Mouse (Mus musculus) embryonic facial prominence, embryonic 14.5 days (tissue): ENCODE measurements around the gene Arhgef17. TPM values are rescaled to one million over a fixed set of nuclear protein-coding genes. Genes with fewer than 3 reads are reported as not detected.

Experiments used
- ATAC-seq: fragments of 200-750 bp; cut with Nextera tagmentation; 2 replicates; pipeline ENCODE4 v1.8.0; 2017; ENCODE audit warnings: low read depth, moderate number of reproducible peaks, moderate TSS enrichment
- DNase-seq: peaks from one replicate; pipeline ENCODE4 v3.0.0-alpha.2; 2015; ENCODE audit warnings: low spot score
- H3K27ac ChIP-seq: fragments of 300-500 bp; sonication (generic); replicated peaks from 2 replicates; pipeline ENCODE4 v1.5.1; 2014; ENCODE audit warnings: low read depth, mild to moderate bottlenecking, low read length, moderate library complexity
- H3K27me3 ChIP-seq: fragments of 300-500 bp; sonication (generic); replicated peaks from 2 replicates; pipeline ENCODE4 v1.6.1; 2014; ENCODE audit warnings: low read length; ENCODE audit not compliant: control insufficient read depth, insufficient read depth
- H3K36me3 ChIP-seq: fragments of 300-500 bp; sonication (generic); 2 replicates; pipeline ENCODE4 v1.6.1; 2014; ENCODE audit warnings: low read length, mixed read lengths; ENCODE audit not compliant: control insufficient read depth, insufficient read depth
- H3K4me1 ChIP-seq: fragments of 300-500 bp; sonication (generic); 2 replicates; pipeline ENCODE4 v1.6.1; 2014; ENCODE audit warnings: antibody characterized with exemption, low read length; ENCODE audit not compliant: control insufficient read depth, insufficient read depth
- H3K4me2 ChIP-seq: fragments of 300-500 bp; sonication (generic); 2 replicates; pipeline ENCODE4 v1.6.1; 2014; ENCODE audit warnings: low read depth, mild to moderate bottlenecking, low read length, moderate library complexity, mixed read lengths
- H3K4me3 ChIP-seq: fragments of 300-500 bp; sonication (generic); 2 replicates; pipeline ENCODE4 v1.5.1; 2014; ENCODE audit warnings: low read depth, mild to moderate bottlenecking, low read length
- H3K9ac ChIP-seq: fragments of 300-500 bp; sonication (generic); 2 replicates; pipeline ENCODE4 v1.6.1; 2014; ENCODE audit warnings: low read depth, mild to moderate bottlenecking, low read length, moderate library complexity, mixed read lengths
- H3K9me3 ChIP-seq: fragments of 300-500 bp; sonication (generic); 2 replicates; pipeline ENCODE4 v1.6.1; 2016; ENCODE audit warnings: low read length; ENCODE audit not compliant: control insufficient read depth
- WGBS: fragments of 180-500 bp; shearing (Covaris S2); extraction: QIAGEN DNeasy Blood & Tissue Kit; methylation state at CpG from one replicate; pipeline ENCODE4 v1.1.7; 2014; 5-methylcytosine and 5-hydroxymethylcytosine counted together
- polyA plus RNA-seq: library from polyadenylated mRNA; unstranded; fragments of >200 nt; fragmentation: Nextera tagmentation; extraction: Ambion mirVana; gene quantifications from 2 replicates; pipeline ENCODE4 v1.2.1, GENCODE M21; 2014

The Arhgef17 gene
- polyA plus RNA-seq, 1 experiment from 2014 or later: 16.8 TPM

GRCm38 (mm10) chr7:100871355-100871754 lies 60.6 kb downstream of the Arhgef17 start:
- ATAC-seq (no peak), DNase-seq (no peak)
- WGBS: 92% methylated on average over 4 of the region's 4 CpGs
- Histone ChIP-seq H3K9me3 (no peaks in the 10 kb centered on the region), H3K9ac (no peak overlapping the region), H3K4me1 (no peaks in the 10 kb centered on the region), H3K4me2 (no peak overlapping the region), H3K27ac (no peak overlapping the region), H3K27me3 (no peaks in the 10 kb centered on the region), H3K36me3 (peaks cover 50% of the 10 kb centered on the region), H3K4me3 (no peak overlapping the region)

DNA sequence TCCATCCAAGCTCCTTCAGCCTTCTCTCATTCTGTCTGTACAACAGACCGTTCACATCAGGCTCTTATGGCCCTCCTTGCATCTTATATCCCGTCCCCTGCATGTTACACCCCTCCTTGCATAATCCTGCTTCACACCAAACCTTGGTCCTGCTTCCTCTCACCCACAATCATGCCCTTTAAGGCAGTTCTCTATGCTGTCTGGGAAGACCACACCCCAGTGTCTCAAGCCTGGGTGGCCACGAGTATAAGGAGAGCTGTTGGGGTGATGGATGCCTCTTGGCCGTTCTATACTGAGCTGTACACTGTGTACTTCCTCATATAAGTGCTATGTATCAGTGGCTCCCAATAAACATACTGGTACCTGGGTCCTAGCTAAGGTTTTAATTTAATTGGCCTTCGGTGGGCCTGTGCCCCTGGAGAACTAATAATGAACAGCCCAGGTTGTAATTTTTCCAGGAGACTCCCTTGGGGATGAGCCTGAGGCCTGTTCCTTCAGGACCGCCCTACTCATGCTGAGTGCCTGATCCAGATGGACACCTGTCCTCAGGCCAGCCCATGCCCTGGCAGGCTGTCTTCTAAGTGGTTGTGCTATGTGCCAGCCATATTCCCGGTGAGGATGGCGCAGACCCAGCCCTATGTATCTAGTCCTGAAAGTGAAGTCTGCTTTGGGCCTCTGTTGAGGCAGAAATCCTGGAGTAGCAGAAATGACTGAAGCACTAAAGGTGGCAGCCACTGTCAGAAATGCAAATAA lies 61.9 kb downstream of the Arhgef17 start:
- WGBS: 89% methylated on average over 8 of the region's 8 CpGs

DNA sequence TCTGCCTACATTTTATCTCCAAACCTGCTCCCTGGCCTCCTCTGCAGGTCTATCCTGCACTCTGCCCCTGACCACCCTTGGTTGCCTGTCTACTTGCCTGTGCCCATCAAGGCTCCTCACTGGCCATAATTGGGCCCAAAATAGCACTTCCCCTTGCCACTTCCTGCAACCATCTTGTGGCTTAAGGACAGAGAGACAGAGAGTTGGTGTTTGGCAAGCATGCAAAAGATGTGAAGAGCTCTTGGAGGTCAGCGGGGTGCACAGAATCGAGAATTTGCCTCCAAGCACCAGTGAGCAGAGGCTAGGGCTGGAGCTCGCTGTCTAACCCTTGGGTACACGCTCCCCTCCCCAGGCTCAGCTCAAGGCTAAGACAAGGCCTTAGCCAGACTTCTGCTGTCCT lies 63.4 kb downstream of the Arhgef17 start:
- H3K4me1 ChIP-seq: no peaks in the 10 kb centered on the region
- no peak overlapping the region for H3K4me3 ChIP-seq
- ATAC-seq (no peak; the same call in 1 of the 2 replicates), DNase-seq (no peak)
- H3K27ac ChIP-seq: no peak overlapping the region
- no peaks in the 10 kb centered on the region for H3K9me3 ChIP-seq
- H3K27me3 ChIP-seq: no peaks in the 10 kb centered on the region
- no peak overlapping the region for H3K9ac ChIP-seq
- 69% methylated on average over 4 of the region's 4 CpGs for WGBS
- H3K4me2 ChIP-seq: no peak overlapping the region
- peaks cover 24% of the 10 kb centered on the region for H3K36me3 ChIP-seq

More for the DNA sequence above, 61.9 kb downstream of the Arhgef17 start:
- Histone ChIP-seq H3K4me2 (no peak overlapping the region), H3K27ac (no peak overlapping the region), H3K4me3 (no peak overlapping the region), H3K9ac (no peak overlapping the region), H3K36me3 (peaks cover 38% of the 10 kb centered on the region), H3K4me1 (no peaks in the 10 kb centered on the region), H3K9me3 (no peaks in the 10 kb centered on the region), H3K27me3 (no peaks in the 10 kb centered on the region)
- DNase-seq: no peak
- no peak for ATAC-seq

- Histone ChIP-seq H3K27ac (no peak overlapping the region), H3K4me2 (no peak overlapping the region), H3K9me3 (no peaks in the 10 kb centered on the region), H3K9ac (no peak overlapping the region), H3K27me3 (no peaks in the 10 kb centered on the region), H3K4me3 (no peak overlapping the region), H3K36me3 (peaks cover 14% of the 10 kb centered on the region), H3K4me1 (no peaks in the 10 kb centered on the region)
- DNase-seq: no peak
- no peak for ATAC-seq
- WGBS: 41% methylated on average over 2 of the region's 2 CpGs
Observed at GRCm38 (mm10) chr7:100867561-100867960, 64.3 kb downstream of the Arhgef17 start.

DNA sequence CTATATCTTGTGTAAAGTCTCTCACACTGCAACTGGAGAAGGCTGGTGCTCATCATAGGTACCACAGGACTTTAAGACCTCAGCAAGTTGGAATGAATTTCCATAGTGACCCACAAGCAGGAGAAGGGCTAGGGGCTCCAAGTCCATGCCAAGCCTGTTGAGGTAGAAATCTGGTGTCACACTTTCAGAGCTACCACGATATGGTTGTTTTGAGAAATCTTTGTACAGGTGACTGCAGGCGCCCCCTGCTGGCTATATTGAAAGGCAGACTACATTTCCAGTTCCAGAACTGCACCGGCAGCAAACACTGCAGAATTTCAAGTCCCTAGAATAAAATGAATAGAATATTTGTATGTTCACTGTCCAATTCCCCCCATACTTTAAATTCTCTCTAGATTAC lies 65.2 kb downstream of the Arhgef17 start:
- peak; percentile 76 for DNase-seq
- ATAC-seq: no peak
- 7% methylated on average over 3 of the region's 3 CpGs for WGBS
- no peak overlapping the region for H3K9ac ChIP-seq
- H3K27me3 ChIP-seq: no peaks in the 10 kb centered on the region
- H3K4me1 ChIP-seq: peaks cover 4% of the 10 kb centered on the region; the same call in 1 of the 2 replicates
- no peak overlapping the region for H3K4me3 ChIP-seq
- no peak overlapping the region for H3K27ac ChIP-seq
- no peaks in the 10 kb centered on the region for H3K9me3 ChIP-seq
- no peak overlapping the region for H3K4me2 ChIP-seq
- H3K36me3 ChIP-seq: 0 out of 2 replicates have a peak, but pooled peaks cover 7% of the 10 kb centered on the region

DNA sequence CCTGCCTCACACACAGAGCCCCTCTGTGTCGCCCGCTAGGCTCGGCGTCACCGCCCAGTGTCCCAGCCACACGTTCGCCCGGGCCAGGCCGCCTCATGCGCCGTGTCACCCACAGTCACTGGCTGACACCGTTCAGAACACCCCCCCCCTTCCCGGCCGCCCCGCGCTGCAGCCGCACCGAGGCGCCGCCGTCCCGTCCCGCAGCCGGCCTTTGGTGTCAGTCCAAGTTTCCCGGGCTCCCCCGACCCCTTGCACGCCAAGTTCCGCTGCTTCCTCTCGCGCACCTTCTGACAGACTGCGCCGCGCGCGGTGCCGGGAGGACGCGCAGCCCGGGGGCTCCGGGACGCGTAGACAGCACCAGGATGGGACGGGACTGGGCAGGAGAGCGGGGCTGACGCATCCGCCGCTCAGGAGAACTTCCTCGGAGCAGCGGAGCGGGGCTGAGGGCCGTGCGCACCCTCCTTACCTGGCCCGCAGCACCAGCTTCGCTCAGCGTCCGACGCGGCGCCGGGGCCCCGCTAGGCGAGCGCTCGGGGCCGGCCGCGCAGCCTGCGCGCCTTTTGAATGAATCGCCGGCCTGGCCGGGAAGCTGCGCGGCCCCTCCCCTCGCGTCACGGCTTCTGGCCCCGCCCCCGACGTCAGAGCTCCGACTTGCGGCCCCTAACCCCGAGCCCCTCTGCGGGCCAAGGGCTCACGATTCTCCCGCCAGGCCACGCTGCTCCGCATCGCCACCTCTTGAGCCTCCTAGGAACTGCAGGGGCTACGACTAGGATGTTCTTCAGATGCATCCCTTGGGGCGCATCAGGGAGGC lies 68.9 kb downstream of the Arhgef17 start, which contains the start of gene Relt:
Relt (minus strand) TSS at position 619 of the 811 bp plus-strand sequence.
- peaks cover 11% of the 10 kb centered on the region; the same call in 1 of the 2 replicates for H3K4me1 ChIP-seq
- H3K27ac ChIP-seq: peak within 1 kb of the TSS; percentile 75
- H3K4me3 ChIP-seq: peak within 1 kb of the TSS; percentile 75
- DNase-seq (peak; percentile 95), ATAC-seq (peak; percentile 92)
- no peaks in the 10 kb centered on the region for H3K27me3 ChIP-seq
- WGBS: 1% methylated on average over 27 of the region's 91 CpGs
- no peaks in the 10 kb centered on the region for H3K9me3 ChIP-seq
- no peaks in the 10 kb centered on the region for H3K36me3 ChIP-seq
- peak within 1 kb of the TSS; percentile 97 for H3K4me2 ChIP-seq
- H3K9ac ChIP-seq: peak within 1 kb of the TSS; percentile 80

GRCm38 (mm10) chr7:100862353-100862752 lies 69.6 kb downstream of the Arhgef17 start:
- H3K9ac ChIP-seq: peak overlapping the region; percentile 80
- H3K9me3 ChIP-seq: no peaks in the 10 kb centered on the region
- WGBS: 9% methylated on average over 4 of the region's 4 CpGs
- H3K4me1 ChIP-seq: peaks cover 13% of the 10 kb centered on the region; the same call in 1 of the 2 replicates
- ATAC-seq (no peak), DNase-seq (no peak)
- H3K27me3 ChIP-seq: no peaks in the 10 kb centered on the region
- no peak overlapping the region for H3K27ac ChIP-seq
- no peaks in the 10 kb centered on the region for H3K36me3 ChIP-seq
- H3K4me3 ChIP-seq: peak overlapping the region; percentile 75
- H3K4me2 ChIP-seq: peak overlapping the region; percentile 97

GRCm38 (mm10) chr7:100861209-100861608 lies 70.7 kb downstream of the Arhgef17 start:
- Histone ChIP-seq H3K9ac (no peak overlapping the region), H3K27me3 (no peaks in the 10 kb centered on the region), H3K4me3 (no peak overlapping the region), H3K4me2 (no peak overlapping the region), H3K27ac (no peak overlapping the region), H3K9me3 (no peaks in the 10 kb centered on the region), H3K4me1 (peaks cover 13% of the 10 kb centered on the region; the same call in 1 of the 2 replicates), H3K36me3 (no peaks in the 10 kb centered on the region)
- DNase-seq: no peak
- no peak for ATAC-seq
- 90% methylated on average over 5 of the region's 5 CpGs for whole genome bisulfite sequencing
